Mouse (Mus musculus): ENCODE results near the gene Tpsb2.

The Tpsb2 gene

GRCm38 (mm10) chr17:25407352-25407751 lies 41.2 kb downstream of the Tpsb2 start:
- no peak for DNase-seq (ENCODE audit: low spot score in 2 of 2)

- no peak for DNase-seq (ENCODE audit: low spot score in 2 of 2)
Measured at GRCm38 (mm10) chr17:25408302-25408999, 42.3 kb downstream of the Tpsb2 start.

- DNase-seq (ENCODE audit: low spot score in 2 of 2): no peak
Measured at GRCm38 (mm10) chr17:25409621-25410020, 43.5 kb downstream of the Tpsb2 start.

GRCm38 (mm10) chr17:25410180-25410579 lies 44.1 kb downstream of the Tpsb2 start:
- no peak for DNase-seq (ENCODE audit: low spot score in 2 of 2)

GRCm38 (mm10) chr17:25410786-25411185 lies 44.7 kb downstream of the Tpsb2 start:
- DNase-seq (ENCODE audit: low spot score in 2 of 2): no peak

- peak in 1 of 2 experiments; percentile 48 for DNase-seq (ENCODE audit: low spot score in 2 of 2)
Measured at GRCm38 (mm10) chr17:25411251-25411650, 45.1 kb downstream of the Tpsb2 start.

GRCm38 (mm10) chr17:25414209-25414608 lies 48.1 kb downstream of the Tpsb2 start:
- DNase-seq (ENCODE audit: low spot score in 2 of 2): no peak

GRCm38 (mm10) chr17:25414917-25415316 lies 48.8 kb downstream of the Tpsb2 start:
- no peak for DNase-seq (ENCODE audit: low spot score in 2 of 2)

- no peak for DNase-seq (ENCODE audit: low spot score in 2 of 2)
Measured at GRCm38 (mm10) chr17:25415421-25415913, 49.4 kb downstream of the Tpsb2 start.

- no peak for DNase-seq (ENCODE audit: low spot score in 2 of 2)
Measured at GRCm38 (mm10) chr17:25416219-25416618, 50.1 kb downstream of the Tpsb2 start.

- no peak for DNase-seq (ENCODE audit: low spot score in 2 of 2)
Measured at GRCm38 (mm10) chr17:25417990-25418389, 51.9 kb downstream of the Tpsb2 start.

All from right cerebral cortex, postnatal 36 days (tissue).